Mouse (Mus musculus) bone marrow macrophage, adult 2 months (primary cell): ENCODE data around the gene Ctnnal1. TPM values are rescaled to one million over a fixed set of nuclear protein-coding genes. Genes with fewer than 3 reads are reported as not detected.

ENCODE experiments used
- H3K27ac ChIP-seq: 2 replicates; pipeline ENCODE4 v1.5.1; 2012; ENCODE audit warnings: low read depth, low read length; ENCODE audit not compliant: insufficient read depth
- H3K4me1 ChIP-seq: 2 replicates; pipeline ENCODE4 v1.6.1; 2012; ENCODE audit warnings: low read length; ENCODE audit not compliant: control insufficient read depth, insufficient read depth
- H3K4me3 ChIP-seq: 2 replicates; pipeline ENCODE4 v1.5.1; 2012; ENCODE audit warnings: mild to moderate bottlenecking, low read length, moderate library complexity; ENCODE audit not compliant: insufficient read depth
- CTCF ChIP-seq: IDR thresholded peaks from 2 replicates; pipeline ENCODE4 v1.5.1; 2012; ENCODE audit warnings: low read depth, mild to moderate bottlenecking, low read length, moderate library complexity
- POLR2A ChIP-seq: IDR thresholded peaks from 2 replicates; pipeline ENCODE4 v1.6.1; 2012; ENCODE audit warnings: mild to moderate bottlenecking, low read depth, low read length, borderline replicate concordance
- polyA plus RNA-seq: library from polyadenylated mRNA; stranded (reverse); fragments of >200 nt; gene quantifications from 2 replicates; pipeline ENCODE4 v1.2.4, GENCODE M21; 2012; ENCODE audit not compliant: missing spikeins, insufficient read depth, insufficient read length

The Ctnnal1 gene
- polyA plus RNA-seq, 1 experiment, result 1.4 TPM

GRCm38 (mm10) chr4:56843963-56844362 lies 21.0 kb downstream of the Ctnnal1 start:
- H3K27ac ChIP-seq, result no peak overlapping the region
- no peaks in the 10 kb centered on the region for H3K4me1 ChIP-seq
- no peak overlapping the region for H3K4me3 ChIP-seq
- TF ChIP-seq POLR2A (no peak), CTCF (no peak)

- TF ChIP-seq POLR2A (no peak), CTCF (no peak)
- Histone ChIP-seq H3K4me3 (no peak overlapping the region), H3K27ac (no peak overlapping the region), H3K4me1 (no peaks in the 10 kb centered on the region)
These were observed 22.5 kb downstream of the Ctnnal1 start for GRCm38 (mm10) chr4:56842501-56842900.

- no peak overlapping the region for H3K4me3 ChIP-seq
- no peaks in the 10 kb centered on the region for H3K4me1 ChIP-seq
- no peak overlapping the region for H3K27ac ChIP-seq
- TF ChIP-seq POLR2A, result no peak
These were observed 24.7 kb downstream of the Ctnnal1 start for GRCm38 (mm10) chr4:56840297-56840696.

- Histone ChIP-seq H3K27ac (no peak overlapping the region), H3K4me1 (no peaks in the 10 kb centered on the region), H3K4me3 (no peak overlapping the region)
- TF ChIP-seq POLR2A (no peak), CTCF (no peak)
These were observed 27.3 kb downstream of the Ctnnal1 start for GRCm38 (mm10) chr4:56837661-56838060.

GRCm38 (mm10) chr4:56831998-56832397 lies 33.0 kb downstream of the Ctnnal1 start:
- Histone ChIP-seq H3K4me3 (no peak overlapping the region), H3K27ac (no peak overlapping the region), H3K4me1 (peaks cover 2% of the 10 kb centered on the region; the same call in 1 of the 2 replicates)
- no peak for TF ChIP-seq CTCF
- TF ChIP-seq POLR2A, result no peak

DNA sequence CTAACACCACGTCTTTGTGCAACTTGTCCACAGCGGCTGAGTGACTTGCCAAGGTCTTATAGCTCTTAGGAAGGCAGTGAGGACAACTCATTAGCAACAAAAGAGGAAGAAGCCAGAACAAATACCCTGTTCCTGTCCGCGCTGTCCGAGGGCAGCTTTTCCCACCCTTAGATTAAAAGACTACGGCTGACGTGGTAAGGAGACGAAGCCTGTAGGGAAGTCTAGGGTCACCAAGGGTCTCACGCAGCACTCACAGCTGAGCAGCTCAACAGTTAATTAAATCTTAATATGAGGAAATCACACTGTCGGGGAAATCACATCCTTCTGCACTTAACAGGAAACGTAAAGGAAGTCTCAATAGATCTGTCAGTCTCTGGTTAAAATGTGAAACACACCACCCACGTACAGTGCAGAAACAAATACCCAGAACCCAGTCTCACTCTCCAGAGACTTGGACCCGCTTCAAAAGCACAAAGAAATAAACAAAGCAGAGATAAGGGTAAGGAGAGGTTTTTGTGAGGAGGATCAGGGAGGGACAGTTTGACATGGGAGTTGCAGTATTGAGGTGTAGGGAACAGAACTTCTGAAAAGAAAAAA lies 33.9 kb downstream of the Ctnnal1 start:
- H3K4me1 ChIP-seq, result peaks cover 2% of the 10 kb centered on the region; the same call in 1 of the 2 replicates
- no peak for TF ChIP-seq CTCF
- no peak for TF ChIP-seq POLR2A
- no peak overlapping the region for H3K27ac ChIP-seq
- no peak overlapping the region for H3K4me3 ChIP-seq

DNA sequence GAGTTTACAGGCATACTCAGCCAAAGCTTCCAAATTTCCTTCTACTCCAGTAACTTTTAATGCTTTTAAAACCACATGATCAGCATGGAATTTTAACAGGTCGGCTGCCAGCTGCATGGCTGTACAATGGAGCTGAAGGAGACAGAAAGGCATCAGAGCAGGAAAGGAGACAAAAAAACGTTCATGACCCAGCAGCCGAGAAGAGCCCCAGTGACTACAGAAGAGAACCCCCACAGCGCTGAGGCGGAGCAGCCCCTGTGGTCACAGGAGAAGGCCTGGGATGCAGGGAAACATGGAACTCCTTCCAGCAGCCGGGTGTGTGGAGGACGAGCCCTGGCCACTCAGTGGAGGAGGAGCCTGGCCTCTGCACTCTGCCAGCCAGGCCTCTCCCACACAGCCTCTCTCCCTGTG lies 35.5 kb downstream of the Ctnnal1 start:
- TF ChIP-seq POLR2A (no peak), CTCF (no peak)
- peaks cover 2% of the 10 kb centered on the region; the same call in 1 of the 2 replicates for H3K4me1 ChIP-seq
- no peak overlapping the region for H3K4me3 ChIP-seq
- no peak overlapping the region for H3K27ac ChIP-seq

GRCm38 (mm10) chr4:56828932-56829331 lies 36.1 kb downstream of the Ctnnal1 start:
- no peak overlapping the region for H3K27ac ChIP-seq
- TF ChIP-seq POLR2A (no peak), CTCF (no peak)
- H3K4me3 ChIP-seq, result no peak overlapping the region
- peaks cover 2% of the 10 kb centered on the region; the same call in 1 of the 2 replicates for H3K4me1 ChIP-seq

DNA sequence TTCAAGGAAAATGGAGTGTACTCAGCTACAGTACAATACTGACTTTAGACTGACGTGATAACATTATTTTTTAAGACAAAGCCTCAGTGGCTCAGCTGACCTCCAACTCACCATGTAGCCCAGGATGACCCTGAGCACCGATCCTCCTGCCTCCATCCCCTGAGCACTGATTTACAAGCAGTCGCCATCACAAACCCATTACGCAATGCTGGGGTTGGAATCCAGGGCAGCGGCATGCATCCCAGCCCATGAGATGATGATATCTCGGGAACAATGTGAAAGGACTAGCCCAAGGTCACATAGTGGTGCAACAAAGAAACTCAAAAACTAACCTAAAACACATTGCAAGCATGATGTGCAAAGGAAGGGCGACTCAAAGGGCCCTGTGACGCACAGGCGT lies 40.8 kb downstream of the Ctnnal1 start:
- TF ChIP-seq POLR2A (no peak), CTCF (no peak)
- Histone ChIP-seq H3K27ac (no peak overlapping the region), H3K4me3 (no peak overlapping the region), H3K4me1 (no peaks in the 10 kb centered on the region)

DNA sequence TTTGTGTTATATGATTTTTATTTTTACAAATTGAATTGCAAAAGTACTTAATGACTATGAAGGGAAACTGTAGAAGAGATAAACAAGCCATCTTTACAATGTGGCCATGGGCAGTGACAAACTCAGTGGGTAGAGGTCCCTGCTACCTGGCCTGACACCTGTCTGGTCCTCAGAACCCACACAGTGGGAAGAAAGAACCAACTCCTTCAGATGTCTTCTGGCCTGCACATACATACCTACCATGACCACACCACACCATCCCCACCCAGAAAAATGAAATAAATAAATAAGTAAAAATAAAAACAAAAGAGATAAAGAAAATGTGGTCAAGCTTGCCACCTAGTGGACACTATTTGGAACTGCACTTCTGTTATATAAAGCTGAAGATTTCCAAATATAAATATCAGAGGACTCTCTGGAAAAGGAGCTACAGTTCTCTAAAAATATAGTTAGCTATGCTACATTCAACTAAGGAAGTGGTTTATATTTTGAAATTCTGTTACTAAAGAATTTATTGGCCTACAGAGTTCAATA lies 44.9 kb downstream of the Ctnnal1 start:
- TF ChIP-seq POLR2A (no peak), CTCF (0 out of 2 replicates have a peak, but pooled peaks have one; percentile 20)
- Histone ChIP-seq H3K4me1 (no peaks in the 10 kb centered on the region), H3K4me3 (no peak overlapping the region), H3K27ac (no peak overlapping the region)

GRCm38 (mm10) chr4:56815131-56815530 lies 49.9 kb downstream of the Ctnnal1 start:
- no peak overlapping the region for H3K27ac ChIP-seq
- TF ChIP-seq POLR2A, result no peak
- TF ChIP-seq CTCF, result no peak
- H3K4me1 ChIP-seq, result no peaks in the 10 kb centered on the region
- H3K4me3 ChIP-seq, result no peak overlapping the region
